Mouse (Mus musculus) T-helper 2 cell (primary cell): ENCODE measurements around the gene Pcsk5.

Source experiments
- in situ Hi-C: fragments of 300-600 bp; cut with MboI, MseI; formaldehyde crosslinking; loops from one replicate; pipeline ENCODE4 v1.15.1; 2025; ENCODE audit warnings: high pct_unique_total_duplicates

Gene Pcsk5

GRCm38 (mm10) chr19:17837471-17837859, at the start of gene Pcsk5:
Gene Pcsk5, minus strand, starts transcription at chr19:17837632.
- in situ Hi-C loops = no loop called here

GRCm38 (mm10) chr19:17875804-17876203, 38.4 kb upstream of the Pcsk5 start:
- in situ Hi-C loops = no loop called here

- in situ Hi-C loops = no loop called here
These were observed 37.0 kb upstream of the Pcsk5 start for GRCm38 (mm10) chr19:17874388-17874787.

GRCm38 (mm10) chr19:17873755-17874154, 36.3 kb upstream of the Pcsk5 start:
- in situ Hi-C loops = no loop called here

GRCm38 (mm10) chr19:17866317-17866891, 29.0 kb upstream of the Pcsk5 start:
- in situ Hi-C loops = no loop called here

GRCm38 (mm10) chr19:17860351-17861014, 23.1 kb upstream of the Pcsk5 start:
- in situ Hi-C loops = no loop called here

GRCm38 (mm10) chr19:17856741-17857140, 19.3 kb upstream of the Pcsk5 start:
- in situ Hi-C loops = no loop called here

GRCm38 (mm10) chr19:17848417-17848816, 11.0 kb upstream of the Pcsk5 start:
- in situ Hi-C loops = no loop called here

- in situ Hi-C loops = no loop called here
These were observed 8.5 kb upstream of the Pcsk5 start for GRCm38 (mm10) chr19:17845967-17846366.

- in situ Hi-C loops = no loop called here
These were observed 4.2 kb upstream of the Pcsk5 start for GRCm38 (mm10) chr19:17841586-17841985.

- in situ Hi-C loops = no loop called here
These were observed 2.4 kb upstream of the Pcsk5 start for GRCm38 (mm10) chr19:17839856-17840255.

- in situ Hi-C loops = no loop called here
These were observed 614 bp downstream of the Pcsk5 start for GRCm38 (mm10) chr19:17836566-17837470.

- in situ Hi-C loops = no loop called here
These were observed 1.5 kb downstream of the Pcsk5 start for GRCm38 (mm10) chr19:17835681-17836565.

- in situ Hi-C loops = no loop called here
These were observed 2.5 kb downstream of the Pcsk5 start for GRCm38 (mm10) chr19:17834894-17835293.

- in situ Hi-C loops = no loop called here
These were observed 6.1 kb downstream of the Pcsk5 start for GRCm38 (mm10) chr19:17831376-17831775.

GRCm38 (mm10) chr19:17828414-17828813, 9.0 kb downstream of the Pcsk5 start:
- in situ Hi-C loops = no loop called here

GRCm38 (mm10) chr19:17826694-17827093, 10.7 kb downstream of the Pcsk5 start:
- in situ Hi-C loops = no loop called here

GRCm38 (mm10) chr19:17820046-17820445, 17.4 kb downstream of the Pcsk5 start:
- in situ Hi-C loops = no loop called here

GRCm38 (mm10) chr19:17819081-17819480, 18.4 kb downstream of the Pcsk5 start:
- in situ Hi-C loops = no loop called here

- in situ Hi-C loops = no loop called here
These were observed 22.4 kb downstream of the Pcsk5 start for GRCm38 (mm10) chr19:17815062-17815461.

GRCm38 (mm10) chr19:17813449-17813990, 23.9 kb downstream of the Pcsk5 start:
- in situ Hi-C loops = no loop called here
